Mouse (Mus musculus) neural tube, embryonic 14.5 days (tissue): Measurements from ENCODE around the gene Sntb2. TPM values are rescaled to one million over a fixed set of nuclear protein-coding genes. Genes with fewer than 3 reads are reported as not detected.

Source experiments
- ATAC-seq: fragments of 200-750 bp; cut with Nextera tagmentation; 2 replicates; pipeline ENCODE4 v1.8.0; 2017; ENCODE audit warnings: low read depth, mild to moderate bottlenecking, moderate TSS enrichment, moderate library complexity
- H3K27ac ChIP-seq: fragments of 300-500 bp; sonication (generic); 2 replicates; pipeline ENCODE4 v1.5.1; 2014; ENCODE audit warnings: low read depth, mild to moderate bottlenecking, control low read depth, low read length, moderate library complexity, mixed read lengths
- H3K27me3 ChIP-seq: fragments of 300-500 bp; sonication (generic); 2 replicates; pipeline ENCODE4 v1.6.1; 2014; ENCODE audit warnings: low read length; ENCODE audit not compliant: control insufficient read depth, insufficient read depth
- H3K36me3 ChIP-seq: fragments of 300-500 bp; sonication (generic); 2 replicates; pipeline ENCODE4 v1.6.1; 2014; ENCODE audit warnings: low read length, mixed read lengths; ENCODE audit not compliant: control insufficient read depth, insufficient read depth
- H3K4me1 ChIP-seq: fragments of 300-500 bp; sonication (generic); 2 replicates; pipeline ENCODE4 v1.6.1; 2014; ENCODE audit warnings: low read length; ENCODE audit not compliant: control insufficient read depth, insufficient read depth
- H3K4me2 ChIP-seq: fragments of 300-500 bp; sonication (generic); 2 replicates; pipeline ENCODE4 v1.6.1; 2014; ENCODE audit warnings: mild to moderate bottlenecking, low read depth, low read length, control low read depth
- H3K4me3 ChIP-seq: fragments of 300-500 bp; sonication (generic); 2 replicates; pipeline ENCODE4 v1.5.1; 2014; ENCODE audit warnings: low read depth, low read length, control low read depth, mixed read lengths
- H3K9ac ChIP-seq: fragments of 300-500 bp; sonication (generic); replicated peaks from 2 replicates; pipeline ENCODE4 v1.6.1; 2014; ENCODE audit warnings: low read depth, mild to moderate bottlenecking, control low read depth, low read length, mixed read lengths
- H3K9me3 ChIP-seq: fragments of 300-500 bp; sonication (generic); 2 replicates; pipeline ENCODE4 v1.6.1; 2016; ENCODE audit warnings: low read length; ENCODE audit not compliant: control insufficient read depth
- WGBS: fragments of 180-500 bp; shearing (Covaris S2); extraction: QIAGEN DNeasy Blood & Tissue Kit; methylation state at CpG from one replicate; pipeline ENCODE4 v1.1.7; 2014; 5-methylcytosine and 5-hydroxymethylcytosine counted together
- polyA plus RNA-seq: library from polyadenylated mRNA; unstranded; fragments of >200 nt; fragmentation: Nextera tagmentation; extraction: Ambion mirVana; gene quantifications from 2 replicates; pipeline ENCODE4 v1.2.1, GENCODE M21; 2014

Gene Sntb2
- polyA plus RNA-seq, 1 experiment from 2014 or later: 5.3 TPM

DNA sequence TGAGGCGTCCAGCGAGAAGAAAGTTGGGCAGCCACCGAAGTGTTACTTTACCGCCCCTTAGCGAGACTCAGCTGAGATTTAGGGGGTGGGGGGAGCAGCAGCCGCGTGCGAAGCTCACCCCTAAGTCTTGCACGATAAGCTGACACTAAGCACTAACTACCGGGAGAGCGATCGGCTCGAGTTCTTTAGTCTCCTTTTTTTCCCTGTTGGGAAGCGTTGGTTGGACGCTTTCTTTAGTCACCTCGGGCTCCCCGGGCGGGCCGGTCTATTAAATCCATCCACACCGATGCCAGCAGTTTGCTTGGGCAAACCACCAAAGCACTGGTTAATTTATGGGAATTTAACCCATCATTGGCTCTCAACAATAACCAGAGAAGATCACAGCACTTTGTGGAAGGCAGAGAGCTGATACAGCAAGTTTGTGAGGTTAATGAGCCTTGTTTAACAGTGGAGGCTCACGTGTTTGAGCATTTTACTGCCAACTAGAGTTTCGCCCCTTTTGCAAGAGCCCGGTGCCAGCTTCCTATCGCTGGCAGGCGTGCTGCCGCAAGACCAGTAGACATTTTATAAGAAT is 1.0 kb downstream of the Sntb2 start:
- Histone ChIP-seq H3K4me2 (peak overlapping the region; percentile 86), H3K36me3 (no peaks in the 10 kb centered on the region), H3K9me3 (no peaks in the 10 kb centered on the region), H3K27me3 (peaks cover 6% of the 10 kb centered on the region; the same call in 1 of the 2 replicates), H3K4me1 (peaks cover 14% of the 10 kb centered on the region), H3K27ac (peak overlapping the region; percentile 85), H3K4me3 (peak overlapping the region; percentile 87), H3K9ac (peak overlapping the region; percentile 87)
- under 1% methylated on average over 26 of the region's 26 CpGs for WGBS
- peak; percentile 63 for ATAC-seq

DNA sequence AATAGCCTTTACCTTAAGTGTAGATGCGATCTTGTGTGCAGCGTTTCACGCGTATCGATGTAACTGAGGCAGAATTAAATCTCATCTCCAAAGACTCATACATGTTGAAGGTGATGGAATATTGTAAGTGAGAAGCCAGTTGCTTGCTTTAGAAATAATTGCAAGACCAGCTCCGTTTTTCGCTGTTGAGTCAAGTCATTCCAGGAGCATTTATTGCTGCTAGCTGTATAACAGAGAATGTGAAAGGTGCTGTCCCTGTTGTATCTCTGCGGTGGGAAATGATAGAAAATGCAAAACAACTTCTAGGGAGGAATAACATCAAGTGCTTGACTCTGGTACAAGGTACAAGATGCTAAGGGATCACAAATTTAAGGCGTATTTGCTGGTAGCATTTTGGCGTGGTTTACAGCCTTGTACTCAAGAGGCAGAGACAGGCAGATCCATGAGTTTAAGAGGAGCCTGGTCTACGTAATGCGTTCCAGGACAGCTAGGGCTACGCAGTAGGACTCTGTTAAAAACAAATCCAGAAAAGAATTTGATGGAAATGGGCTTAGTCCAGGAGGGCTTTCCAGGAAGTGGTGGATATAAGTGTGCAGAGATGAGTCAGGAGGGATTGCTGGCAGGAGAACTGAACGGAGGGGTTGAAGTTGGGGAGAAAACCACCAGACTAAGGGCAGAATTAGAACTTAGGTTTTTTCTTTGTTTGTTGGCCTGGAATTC is 1.7 kb downstream of the Sntb2 start:
- Histone ChIP-seq H3K4me2 (peak overlapping the region; percentile 86), H3K36me3 (no peaks in the 10 kb centered on the region), H3K4me1 (peaks cover 14% of the 10 kb centered on the region), H3K9ac (peak overlapping the region; percentile 87), H3K4me3 (peak overlapping the region; percentile 87), H3K27ac (no peak overlapping the region), H3K27me3 (peaks cover 6% of the 10 kb centered on the region; the same call in 1 of the 2 replicates), H3K9me3 (no peaks in the 10 kb centered on the region)
- whole genome bisulfite sequencing: 29% methylated on average over 14 of the region's 14 CpGs
- no peak for ATAC-seq

DNA sequence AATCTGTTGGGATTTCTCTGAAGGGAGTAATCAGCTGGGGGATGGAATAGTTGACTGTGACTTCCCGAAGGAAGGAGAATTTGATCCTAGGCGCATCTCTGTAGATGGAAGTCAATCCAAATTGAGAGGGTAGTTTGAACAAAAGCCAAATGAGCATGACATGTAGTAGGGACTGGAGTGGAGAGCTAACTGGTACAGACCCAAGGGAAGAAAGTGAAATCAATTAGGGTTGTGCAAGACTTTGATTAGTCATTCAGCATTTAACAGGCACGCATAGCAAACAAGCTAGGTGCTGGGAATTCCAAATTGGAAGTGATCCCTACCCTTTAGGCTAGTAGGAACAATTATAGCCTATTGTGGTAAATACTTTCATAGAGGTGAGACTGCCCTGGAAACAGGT is 6.3 kb downstream of the Sntb2 start:
- Histone ChIP-seq H3K4me3 (no peak overlapping the region), H3K27ac (no peak overlapping the region), H3K4me1 (peaks cover 11% of the 10 kb centered on the region), H3K36me3 (no peaks in the 10 kb centered on the region), H3K9ac (no peak overlapping the region), H3K27me3 (peaks cover 6% of the 10 kb centered on the region; the same call in 1 of the 2 replicates), H3K9me3 (no peaks in the 10 kb centered on the region), H3K4me2 (no peak overlapping the region)
- no peak for ATAC-seq
- 85% methylated on average over 3 of the region's 3 CpGs for WGBS

DNA sequence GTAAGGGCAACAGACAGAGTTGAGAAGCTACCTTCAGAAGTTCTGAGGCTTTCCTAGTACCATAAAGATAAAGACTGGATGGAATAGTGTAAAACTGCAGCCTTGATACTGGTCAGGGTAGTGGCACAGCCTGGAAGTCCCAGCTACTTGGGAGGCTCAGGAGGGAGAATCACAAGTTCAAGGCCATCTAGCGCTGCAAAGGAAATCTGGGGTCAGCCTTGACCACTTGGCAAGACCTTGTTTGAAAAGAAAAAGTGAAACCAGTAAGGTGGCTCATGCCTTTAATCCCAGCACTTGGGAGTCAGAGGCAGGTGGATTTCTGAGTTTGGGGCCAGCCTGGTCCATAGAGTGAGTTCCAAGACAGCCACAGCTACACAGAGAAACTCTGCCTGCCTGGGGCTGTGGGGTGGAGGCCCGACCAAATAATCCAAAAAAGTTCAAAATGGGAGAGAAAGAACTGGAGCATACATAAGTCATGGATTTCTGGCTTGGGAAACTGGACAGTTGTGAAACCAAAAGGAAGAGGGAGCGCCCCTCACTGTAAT is 8.4 kb downstream of the Sntb2 start:
- H3K27ac ChIP-seq: no peak overlapping the region
- 88% methylated on average over 3 of the region's 3 CpGs for WGBS
- H3K36me3 ChIP-seq: no peaks in the 10 kb centered on the region
- no peaks in the 10 kb centered on the region for H3K9me3 ChIP-seq
- H3K4me3 ChIP-seq: no peak overlapping the region
- no peak overlapping the region for H3K9ac ChIP-seq
- no peak overlapping the region for H3K4me2 ChIP-seq
- no peak for ATAC-seq
- peaks cover 5% of the 10 kb centered on the region; the same call in 1 of the 2 replicates for H3K27me3 ChIP-seq
- H3K4me1 ChIP-seq: no peaks in the 10 kb centered on the region

DNA sequence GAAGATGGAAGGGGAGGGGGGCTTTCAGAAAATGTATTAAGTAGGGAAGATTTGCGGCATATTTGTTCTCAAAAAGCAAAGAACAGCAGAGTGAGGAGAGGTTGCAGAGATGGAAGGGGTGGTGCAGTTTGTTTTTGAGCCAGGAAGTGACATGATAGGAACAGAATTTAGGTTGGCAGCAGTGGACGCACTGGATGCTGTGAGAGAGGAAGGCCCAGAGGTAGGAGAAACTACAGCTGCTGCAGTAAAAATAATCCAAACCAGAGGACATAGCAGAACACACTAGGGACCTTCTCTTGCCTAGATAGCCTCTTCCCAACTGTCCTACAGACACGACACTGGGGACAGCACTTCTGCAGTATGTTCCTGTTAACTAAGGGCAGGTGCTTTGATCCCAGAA is 9.2 kb downstream of the Sntb2 start:
- H3K9ac ChIP-seq: no peak overlapping the region
- no peaks in the 10 kb centered on the region for H3K9me3 ChIP-seq
- H3K27ac ChIP-seq: no peak overlapping the region
- peaks cover under 1% of the 10 kb centered on the region; the same call in 1 of the 2 replicates for H3K27me3 ChIP-seq
- no peak overlapping the region for H3K4me3 ChIP-seq
- WGBS: 79% methylated on average over 3 of the region's 3 CpGs
- H3K4me2 ChIP-seq: no peak overlapping the region
- ATAC-seq: no peak
- no peaks in the 10 kb centered on the region for H3K4me1 ChIP-seq
- H3K36me3 ChIP-seq: no peaks in the 10 kb centered on the region

DNA sequence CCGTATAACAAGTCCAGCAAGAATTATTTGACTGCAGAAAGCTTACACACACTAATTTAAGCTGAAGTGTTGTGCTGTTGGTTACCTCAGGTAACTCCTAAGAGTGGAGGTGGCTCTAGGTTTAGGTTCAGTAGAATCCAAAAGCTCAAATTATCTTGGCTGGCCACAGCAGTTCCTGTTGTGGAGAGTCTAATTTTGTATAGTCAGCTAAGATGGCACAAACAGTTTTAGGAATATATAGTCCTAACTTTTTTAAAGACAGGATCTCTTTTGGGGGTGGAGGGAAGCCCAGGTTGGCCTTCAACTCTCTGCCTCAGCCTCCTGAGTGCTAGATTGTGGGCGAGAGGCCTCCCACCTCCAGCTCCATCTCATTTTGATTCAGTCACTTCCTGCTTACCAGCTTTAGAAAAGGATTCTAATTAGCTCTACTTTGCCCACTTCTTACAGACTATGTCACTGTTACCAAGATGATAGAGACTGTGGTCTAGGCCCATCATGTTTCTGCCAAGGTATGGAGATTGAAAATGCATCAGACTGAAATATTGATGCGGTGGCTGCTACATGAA is 13.2 kb downstream of the Sntb2 start:
- Histone ChIP-seq H3K27ac (no peak overlapping the region), H3K27me3 (no peaks in the 10 kb centered on the region), H3K9me3 (no peaks in the 10 kb centered on the region), H3K4me2 (no peak overlapping the region), H3K36me3 (no peaks in the 10 kb centered on the region), H3K4me3 (no peak overlapping the region), H3K4me1 (no peaks in the 10 kb centered on the region), H3K9ac (no peak overlapping the region)
- 90% methylated on average over 3 of the region's 3 CpGs for WGBS
- no peak for ATAC-seq

DNA sequence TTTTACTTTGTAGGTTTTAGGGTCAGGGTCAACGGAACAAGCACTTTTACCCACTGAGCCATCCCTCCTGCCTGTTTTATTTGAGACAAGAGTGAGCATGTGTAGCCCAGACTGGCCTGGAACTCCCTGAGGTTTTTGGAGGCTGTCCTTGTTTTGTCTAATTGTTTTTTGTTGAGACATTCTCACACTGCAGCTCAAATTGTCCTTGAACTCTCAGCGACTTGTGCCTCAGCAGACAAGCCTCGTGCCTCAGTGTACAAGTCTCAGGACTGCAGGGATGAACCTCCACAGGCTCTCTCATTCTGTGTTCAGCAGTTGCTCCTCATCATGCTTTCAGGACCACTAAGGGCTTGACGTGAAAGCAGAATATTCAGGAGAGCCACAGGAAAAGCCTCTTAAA is 16.2 kb downstream of the Sntb2 start:
- Histone ChIP-seq H3K4me1 (no peaks in the 10 kb centered on the region), H3K4me3 (no peak overlapping the region), H3K9ac (no peak overlapping the region), H3K27ac (no peak overlapping the region), H3K27me3 (no peaks in the 10 kb centered on the region), H3K4me2 (no peak overlapping the region), H3K9me3 (no peaks in the 10 kb centered on the region), H3K36me3 (no peaks in the 10 kb centered on the region)
- 65% methylated on average over 4 of the region's 4 CpGs for WGBS
- no peak for ATAC-seq

DNA sequence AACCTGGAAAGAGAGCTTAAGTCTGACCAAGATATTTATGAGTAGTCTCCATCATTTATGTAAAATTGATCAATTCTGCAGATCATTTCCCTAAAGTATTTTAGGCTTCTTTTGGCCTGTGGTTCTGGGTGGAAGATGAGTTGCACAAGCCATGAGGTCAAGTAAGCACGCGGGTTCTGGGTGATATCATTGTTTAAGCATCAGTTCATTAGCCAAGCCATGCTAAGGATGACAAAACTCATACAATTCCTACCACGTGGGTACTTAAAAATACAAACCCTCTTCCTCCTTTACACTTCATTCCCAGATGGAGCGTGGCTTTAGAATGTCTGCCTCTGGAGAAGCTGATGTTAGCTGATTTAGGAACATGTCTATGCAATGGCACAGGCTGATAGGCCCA is 18.0 kb downstream of the Sntb2 start:
- no peak overlapping the region for H3K4me3 ChIP-seq
- no peaks in the 10 kb centered on the region for H3K36me3 ChIP-seq
- H3K27me3 ChIP-seq: no peaks in the 10 kb centered on the region
- H3K4me1 ChIP-seq: no peaks in the 10 kb centered on the region
- H3K4me2 ChIP-seq: no peak overlapping the region
- no peak overlapping the region for H3K27ac ChIP-seq
- no peak overlapping the region for H3K9ac ChIP-seq
- ATAC-seq: no peak
- 87% methylated on average over 4 of the region's 4 CpGs for WGBS
- no peaks in the 10 kb centered on the region for H3K9me3 ChIP-seq

DNA sequence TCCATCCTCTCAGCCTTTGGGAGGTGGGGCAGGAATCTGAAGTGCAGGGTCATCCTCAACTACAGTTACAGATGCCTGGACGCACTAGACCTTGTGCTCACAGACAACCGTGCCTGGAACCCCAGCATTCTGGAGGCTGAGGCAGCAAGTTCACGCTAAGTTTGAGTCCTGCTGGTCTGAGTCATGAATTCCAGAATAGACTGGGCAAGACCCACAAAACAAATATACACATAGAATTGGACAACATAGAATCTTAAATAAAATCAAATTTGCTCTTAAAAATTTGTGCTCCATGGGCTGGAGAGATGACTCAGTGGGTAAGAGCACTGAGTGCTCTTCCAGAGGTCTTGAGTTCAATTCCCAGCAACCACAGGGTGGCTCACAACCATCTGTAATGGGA is 21.5 kb downstream of the Sntb2 start:
- no peaks in the 10 kb centered on the region for H3K27me3 ChIP-seq
- no peak overlapping the region for H3K4me2 ChIP-seq
- H3K27ac ChIP-seq: no peak overlapping the region
- no peak for ATAC-seq
- no peaks in the 10 kb centered on the region for H3K4me1 ChIP-seq
- no peak overlapping the region for H3K9ac ChIP-seq
- H3K9me3 ChIP-seq: no peaks in the 10 kb centered on the region
- no peak overlapping the region for H3K4me3 ChIP-seq
- 89% methylated on average over 3 of the region's 3 CpGs for WGBS
- no peaks in the 10 kb centered on the region for H3K36me3 ChIP-seq
